Mouse (Mus musculus): Measurements from ENCODE around the gene Ehd3.

DNA sequence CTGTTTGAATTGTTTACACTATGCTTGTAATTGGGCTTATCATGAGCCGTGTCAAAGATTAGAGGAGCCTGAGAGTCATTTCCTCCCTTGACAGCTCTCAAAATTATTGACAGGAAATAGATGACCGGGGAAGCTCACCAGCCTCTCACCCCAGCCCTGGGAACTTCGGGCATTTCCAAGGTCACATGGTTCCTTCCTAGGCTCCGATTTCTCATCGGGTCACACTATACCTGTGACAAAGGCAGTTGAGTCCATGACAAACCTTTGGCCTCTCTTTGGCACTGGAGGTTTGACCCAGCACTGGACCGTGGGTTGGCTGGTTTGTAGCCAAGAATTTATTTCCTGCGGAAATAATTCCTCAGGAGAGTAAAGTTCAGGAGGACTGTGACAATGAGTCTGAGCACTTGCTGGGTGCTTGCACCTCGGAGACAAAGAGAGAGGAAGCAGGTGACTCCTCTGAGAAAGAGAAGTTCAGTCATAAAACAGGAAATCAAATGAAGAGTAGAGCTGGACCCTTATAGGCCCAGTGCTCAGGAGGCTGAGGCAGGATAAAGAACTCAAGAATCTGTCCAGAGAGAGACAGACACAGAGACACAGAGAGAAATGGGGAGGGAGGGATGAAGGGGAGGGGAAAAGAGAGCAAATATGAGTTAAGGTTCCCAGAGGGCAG is 17.2 kb upstream of the Ehd3 start:
- TF ChIP-seq POLR2A (IDR thresholded peaks at IDR 0.05; ENCODE audit: borderline replicate concordance, control insufficient read depth, low read depth, low read length) (no peak), CTCF (IDR thresholded peaks at IDR 0.05; ENCODE audit: control insufficient read depth, insufficient read depth, low read length) (no peak)

Measured in bone marrow, adult 2 months (tissue).